Mouse (Mus musculus) liver, embryonic 14.5 days (tissue): ENCODE data around the gene Ssu2. TPM values are rescaled to one million over a fixed set of nuclear protein-coding genes. Genes with fewer than 3 reads are reported as not detected.

Experiments
- ATAC-seq: fragments of 200-750 bp; cut with Nextera tagmentation; 2 replicates; pipeline ENCODE4 v1.8.0; 2017; ENCODE audit warnings: moderate number of reproducible peaks, mild to moderate bottlenecking, moderate library complexity; ENCODE audit not compliant: insufficient read depth
- DNase-seq, 3 experiments: peaks; one replicate each; pipeline ENCODE4 v3.0.0-alpha.2; 2012 to 2013; ENCODE audit warnings: low read depth in 3 of 3, low spot score in 3 of 3
- H3K27ac ChIP-seq: fragments of 300-500 bp; sonication (generic); 2 replicates; pipeline ENCODE4 v1.5.1; 2014; ENCODE audit warnings: moderate library complexity, mild to moderate bottlenecking, control low read depth, inconsistent platforms
- H3K27me3 ChIP-seq: fragments of 300-500 bp; sonication (generic); 2 replicates; pipeline ENCODE4 v1.6.1; 2014; ENCODE audit warnings: mild to moderate bottlenecking, low read length, moderate library complexity; ENCODE audit not compliant: control insufficient read depth, insufficient read depth
- H3K36me3 ChIP-seq: fragments of 300-500 bp; sonication (generic); replicated peaks from 2 replicates; pipeline ENCODE4 v1.6.1; 2014; ENCODE audit warnings: low read depth; ENCODE audit not compliant: control insufficient read depth, insufficient read depth
- H3K4me1 ChIP-seq, 2 experiments: fragments of 200-500 bp in 1 of 2; fragments of 300-500 bp in 1 of 2; sonication (generic) in 1 of 2; replicated peaks; 2 replicates each; pipeline ENCODE4 v1.6.1; 2012 to 2014; ENCODE audit warnings: antibody characterized with exemption in 1 of 2, inconsistent platforms in 1 of 2, low read length in 1 of 2; ENCODE audit not compliant: control insufficient read depth in 2 of 2, insufficient read depth in 2 of 2
- H3K4me2 ChIP-seq: fragments of 300-500 bp; sonication (generic); 2 replicates; pipeline ENCODE4 v1.6.1; 2014; ENCODE audit warnings: low read depth, mild to moderate bottlenecking, control low read depth, moderate library complexity
- H3K4me3 ChIP-seq, 2 experiments: fragments of 200-500 bp in 1 of 2; fragments of 300-500 bp in 1 of 2; sonication (generic) in 1 of 2; 2 replicates each; pipeline ENCODE4 v1.5.1; 2012 to 2014; ENCODE audit warnings: low read depth in 2 of 2, low read length in 2 of 2, mild to moderate bottlenecking in 2 of 2, control low read depth in 1 of 2, inconsistent platforms in 1 of 2, moderate library complexity in 1 of 2; ENCODE audit not compliant: insufficient read depth in 1 of 2
- H3K9ac ChIP-seq: fragments of 300-500 bp; sonication (generic); replicated peaks from 2 replicates; pipeline ENCODE4 v1.6.1; 2014; ENCODE audit warnings: mild to moderate bottlenecking, control low read depth, moderate library complexity
- H3K9me3 ChIP-seq: fragments of 300-500 bp; sonication (generic); 2 replicates; pipeline ENCODE4 v1.6.1; 2016; ENCODE audit warnings: low read length, mixed read lengths; ENCODE audit not compliant: control insufficient read depth
- CTCF ChIP-seq: IDR thresholded peaks from 2 replicates; pipeline ENCODE4 v1.5.1; 2016; ENCODE audit warnings: antibody characterized with exemption, low read depth, control low read depth
- EP300 ChIP-seq: IDR thresholded peaks from 2 replicates; pipeline ENCODE4 v1.6.1; 2016; ENCODE audit warnings: antibody characterized with exemption, low read depth
- WGBS: fragments of 180-500 bp; shearing (Covaris S2); extraction: QIAGEN DNeasy Blood & Tissue Kit; methylation state at CpG from one replicate; pipeline ENCODE4 v1.1.7; 2014; ENCODE audit not compliant: insufficient replicate concordance; 5-methylcytosine and 5-hydroxymethylcytosine counted together
- polyA plus RNA-seq, 2 experiments: library from polyadenylated mRNA; depleted of rRNA in 1 of 2; stranded (reverse) in 1 of 2; unstranded in 1 of 2; fragments of >200 nt; fragmentation: Nextera tagmentation in 1 of 2; extraction: Ambion mirVana in 1 of 2; gene quantifications; 2 replicates each; pipeline versions ENCODE4 v1.2.1 to v1.2.3; 2012 to 2014

Ssu2 gene
- polyA plus RNA-seq, 2 experiments = 0.04 TPM; not detected in 1

DNA sequence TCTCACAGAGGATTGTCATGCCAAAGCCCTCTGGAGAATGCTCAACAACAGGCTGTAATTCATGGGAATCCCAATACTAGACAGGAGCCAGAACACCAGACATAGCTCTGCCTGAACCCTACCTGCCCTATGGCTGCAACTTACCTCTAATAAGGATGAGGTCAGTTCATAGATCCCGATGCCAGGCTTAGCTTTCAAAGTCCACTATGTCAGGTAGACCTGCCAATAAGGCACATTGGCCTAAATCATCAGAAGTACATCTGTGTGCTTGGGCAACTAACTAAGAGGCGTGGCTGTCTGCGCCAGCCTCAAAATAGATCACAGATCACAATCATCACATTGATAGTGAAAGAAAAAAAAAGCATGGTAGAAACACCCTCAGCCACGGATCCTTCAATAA, 68.4 kb downstream of the Ssu2 start:
- no peak overlapping the region for H3K4me2 ChIP-seq
- H3K9ac ChIP-seq = no peak overlapping the region
- H3K27ac ChIP-seq = no peak overlapping the region
- H3K9me3 ChIP-seq = no peaks in the 10 kb centered on the region
- H3K36me3 ChIP-seq = no peaks in the 10 kb centered on the region
- no peaks in the 10 kb centered on the region for H3K4me1 ChIP-seq
- WGBS = 67% methylated on average over 4 of the region's 4 CpGs
- DNase-seq = no peak
- H3K27me3 ChIP-seq = no peaks in the 10 kb centered on the region
- H3K4me3 ChIP-seq = no peak overlapping the region
- TF ChIP-seq CTCF (no peak), EP300 (no peak)
- ATAC-seq = no peak

DNA sequence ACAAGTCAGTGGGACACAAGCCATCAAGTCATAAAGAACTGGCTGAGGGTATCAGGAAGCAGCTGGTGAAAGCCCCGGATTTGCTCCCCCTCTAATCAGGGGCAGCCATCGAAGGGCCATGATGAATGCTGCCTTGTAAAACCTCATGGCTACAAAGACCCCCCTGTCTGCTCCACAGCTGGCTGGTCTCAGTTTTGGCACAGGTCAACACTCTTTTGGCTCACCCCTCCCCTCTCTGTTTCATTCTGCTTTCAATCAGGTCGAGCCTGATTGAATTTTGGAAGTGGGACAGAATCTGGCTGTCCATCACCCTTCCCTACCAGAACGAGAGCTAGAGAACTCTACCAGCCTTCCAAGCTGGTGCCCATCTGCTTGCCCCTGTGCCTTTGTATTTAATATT, 76.4 kb downstream of the Ssu2 start:
- no peaks in the 10 kb centered on the region for H3K36me3 ChIP-seq
- ATAC-seq = no peak
- TF ChIP-seq EP300 (no peak), CTCF (no peak)

DNA sequence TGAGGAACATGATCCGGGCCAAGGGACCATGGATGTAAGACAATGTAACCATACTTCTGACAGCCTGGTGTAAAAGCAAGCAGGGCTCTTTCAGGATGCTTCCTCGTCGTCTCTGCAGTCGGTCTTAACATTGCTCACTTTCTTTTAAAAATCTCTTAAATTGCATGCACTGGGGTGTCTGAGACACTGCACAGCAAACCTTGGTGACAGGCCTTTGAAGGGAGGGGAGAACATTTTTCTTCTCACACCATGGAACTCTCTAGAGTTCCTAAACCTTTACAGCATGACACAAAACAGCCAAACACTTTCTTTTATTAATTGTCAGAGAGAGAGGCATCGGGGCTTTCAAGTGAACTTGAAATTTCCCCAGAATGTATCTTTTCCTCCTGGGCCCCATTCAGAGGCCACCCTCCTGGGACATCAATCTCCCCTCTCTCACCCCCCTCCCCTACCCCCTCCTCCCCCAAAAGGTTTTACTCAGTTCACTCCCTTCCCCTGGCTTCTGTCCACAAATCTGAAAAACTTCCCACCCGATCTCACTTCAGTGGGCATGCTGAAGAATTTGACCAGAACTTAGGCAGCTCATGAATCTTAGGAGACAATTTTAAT, 78.4 kb downstream of the Ssu2 start:
- Histone ChIP-seq H3K9ac (no peak overlapping the region), H3K4me3 (no peak overlapping the region), H3K27me3 (no peaks in the 10 kb centered on the region), H3K36me3 (no peaks in the 10 kb centered on the region), H3K9me3 (no peaks in the 10 kb centered on the region), H3K27ac (no peak overlapping the region), H3K4me1 (no peaks in the 10 kb centered on the region), H3K4me2 (no peak overlapping the region)
- ATAC-seq (no peak), DNase-seq (no peak)
- TF ChIP-seq CTCF = no peak
- no peak for TF ChIP-seq EP300
- 69% methylated on average over 6 of the region's 6 CpGs for WGBS

More for the DNA sequence above, 76.4 kb downstream of the Ssu2 start:
- Histone ChIP-seq H3K4me2 (no peak overlapping the region), H3K9ac (no peak overlapping the region), H3K27me3 (no peaks in the 10 kb centered on the region), H3K27ac (no peak overlapping the region), H3K9me3 (no peaks in the 10 kb centered on the region), H3K4me3 (no peak overlapping the region), H3K4me1 (no peaks in the 10 kb centered on the region)
- 25% methylated on average over 4 of the region's 4 CpGs for WGBS
- no peak for DNase-seq

Other genes starting within 250 kb of the Ssu2 start
- gene Lmcd1, start 114.3 kb downstream of the Ssu2 start, polyA plus RNA-seq (2012; rRNA removed) = 0.22 and 0.27 TPM in 2 replicates
- 0.39 and 0.52 TPM in 2 replicates for gene Lmcd1, start 114.3 kb downstream of the Ssu2 start, polyA plus RNA-seq (2014; fragmentation: Nextera tagmentation; extraction: Ambion mirVana)
- not detected in 2 replicates for gene Cav3, start 71.5 kb upstream of the Ssu2 start, polyA plus RNA-seq (2012; rRNA removed)
- gene Cav3, start 71.5 kb upstream of the Ssu2 start, polyA plus RNA-seq (2014; fragmentation: Nextera tagmentation; extraction: Ambion mirVana) = not detected in 2 replicates
- 0.01 and 0.02 TPM in 2 replicates for gene Oxtr, start 101.9 kb upstream of the Ssu2 start, polyA plus RNA-seq (2012; rRNA removed)
- gene Oxtr, start 101.9 kb upstream of the Ssu2 start, polyA plus RNA-seq (2014; fragmentation: Nextera tagmentation; extraction: Ambion mirVana) = not detected in 2 replicates